Mouse (Mus musculus) liver, embryonic 16.5 days (tissue): ENCODE data around the gene Clstn1. TPM values are rescaled to one million over a fixed set of nuclear protein-coding genes. Genes with fewer than 3 reads are reported as not detected.

ENCODE experiments used
- ATAC-seq: fragments of 200-750 bp; cut with Nextera tagmentation; 2 replicates; pipeline ENCODE4 v1.8.0; 2017; ENCODE audit warnings: low read depth, mild to moderate bottlenecking, moderate number of reproducible peaks, moderate library complexity
- H3K27ac ChIP-seq: fragments of 300-500 bp; sonication (generic); 2 replicates; pipeline ENCODE4 v1.5.1; 2014; ENCODE audit warnings: mild to moderate bottlenecking, low read length
- H3K27me3 ChIP-seq: fragments of 300-500 bp; sonication (generic); 2 replicates; pipeline ENCODE4 v1.6.1; 2014; ENCODE audit warnings: low read depth, low read length, mixed read lengths; ENCODE audit not compliant: control insufficient read depth, insufficient read depth
- H3K36me3 ChIP-seq: fragments of 300-500 bp; sonication (generic); 2 replicates; pipeline ENCODE4 v1.6.1; 2014; ENCODE audit warnings: mild to moderate bottlenecking; ENCODE audit not compliant: control insufficient read depth, insufficient read depth
- H3K4me1 ChIP-seq: fragments of 300-500 bp; sonication (generic); 2 replicates; pipeline ENCODE4 v1.6.1; 2014; ENCODE audit warnings: low read depth, low read length, mixed read lengths; ENCODE audit not compliant: control insufficient read depth
- H3K4me2 ChIP-seq: fragments of 300-500 bp; sonication (generic); 2 replicates; pipeline ENCODE4 v1.6.1; 2014; ENCODE audit warnings: low read depth, low read length, mixed read lengths
- H3K4me3 ChIP-seq: fragments of 300-500 bp; sonication (generic); 2 replicates; pipeline ENCODE4 v1.5.1; 2014; ENCODE audit warnings: low read depth, mild to moderate bottlenecking, low read length
- H3K9ac ChIP-seq: fragments of 300-500 bp; sonication (generic); 2 replicates; pipeline ENCODE4 v1.6.1; 2014; ENCODE audit warnings: low read depth, low read length
- H3K9me3 ChIP-seq: fragments of 300-500 bp; sonication (generic); replicated peaks from 2 replicates; pipeline ENCODE4 v1.6.1; 2016; ENCODE audit warnings: low read length; ENCODE audit not compliant: control insufficient read depth
- WGBS: fragments of 180-500 bp; shearing (Covaris S2); extraction: QIAGEN DNeasy Blood & Tissue Kit; methylation state at CpG from one replicate; pipeline ENCODE4 v1.1.7; 2014; ENCODE audit not compliant: insufficient replicate concordance; 5-methylcytosine and 5-hydroxymethylcytosine counted together
- polyA plus RNA-seq: library from polyadenylated mRNA; unstranded; fragments of >200 nt; fragmentation: Nextera tagmentation; extraction: Ambion mirVana; gene quantifications from 2 replicates; pipeline ENCODE4 v1.2.1, GENCODE M21; 2015

Gene Clstn1
- polyA plus RNA-seq, 1 experiment from 2014 or later: 1.1 TPM

DNA sequence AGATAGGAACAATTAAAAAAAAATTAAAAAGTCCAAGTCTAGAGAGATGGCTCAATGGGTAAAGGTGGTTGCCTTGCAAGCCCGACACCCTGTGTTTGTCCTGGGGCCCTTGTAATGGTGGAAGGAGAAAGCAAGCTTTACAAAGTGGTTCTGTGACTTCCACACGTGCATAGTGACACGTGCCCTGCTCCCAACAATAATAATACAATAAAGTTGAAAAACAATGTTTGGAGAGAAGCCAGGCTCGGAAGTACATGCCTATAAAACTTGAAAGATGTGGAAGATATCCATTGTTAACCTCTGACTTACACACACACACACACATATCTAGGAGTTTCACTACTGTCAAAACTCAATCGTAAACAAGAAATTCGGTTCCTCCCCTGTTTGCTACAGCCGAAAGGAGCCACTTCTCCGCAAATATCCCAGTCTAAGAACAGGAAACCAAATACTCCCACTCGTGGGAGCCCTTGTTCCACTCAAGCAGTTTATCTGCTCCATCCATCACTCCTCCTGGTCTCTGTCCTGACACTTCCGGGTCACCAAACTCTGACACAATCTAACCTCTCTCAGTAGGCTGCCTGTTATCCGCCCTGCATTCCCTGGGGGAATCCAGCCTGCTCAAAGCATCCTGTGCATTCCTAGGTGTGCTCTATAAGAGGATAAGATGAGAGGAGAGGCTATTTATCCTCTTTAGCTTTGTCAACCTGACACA is 92.9 kb downstream of the Clstn1 start:
- Histone ChIP-seq H3K27ac (no peak overlapping the region), H3K4me2 (no peak overlapping the region), H3K27me3 (peaks cover 14% of the 10 kb centered on the region), H3K4me3 (no peak overlapping the region), H3K9me3 (no peaks in the 10 kb centered on the region), H3K9ac (no peak overlapping the region), H3K4me1 (peaks cover 9% of the 10 kb centered on the region), H3K36me3 (no peaks in the 10 kb centered on the region)
- ATAC-seq: no peak
- 64% methylated on average over 11 of the region's 11 CpGs for WGBS

DNA sequence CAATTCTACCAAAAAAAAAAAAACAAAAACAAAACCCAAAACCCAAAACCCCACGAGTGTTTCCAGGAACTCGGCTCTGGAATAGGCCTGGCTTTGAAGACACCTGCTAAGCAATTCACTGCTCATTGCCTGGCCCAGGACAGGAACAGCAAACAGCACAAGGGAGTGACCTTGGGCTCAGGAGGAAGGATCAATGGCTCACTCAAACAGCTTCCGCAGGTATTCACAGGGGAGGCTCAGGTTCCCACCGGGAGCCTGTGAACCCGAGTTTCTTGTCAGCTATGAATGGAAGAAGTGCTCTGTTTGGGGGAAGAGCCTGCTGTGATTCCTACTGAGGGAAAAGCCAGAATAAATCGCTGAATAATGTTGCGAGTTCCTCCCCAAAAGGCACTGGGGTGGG is 97.6 kb downstream of the Clstn1 start:
- Histone ChIP-seq H3K4me3 (no peak overlapping the region), H3K4me2 (no peak overlapping the region), H3K4me1 (no peaks in the 10 kb centered on the region), H3K27me3 (no peaks in the 10 kb centered on the region), H3K9ac (no peak overlapping the region), H3K36me3 (no peaks in the 10 kb centered on the region), H3K9me3 (no peaks in the 10 kb centered on the region), H3K27ac (no peak overlapping the region)
- no peak for ATAC-seq
- 41% methylated on average over 7 of the region's 7 CpGs for WGBS

DNA sequence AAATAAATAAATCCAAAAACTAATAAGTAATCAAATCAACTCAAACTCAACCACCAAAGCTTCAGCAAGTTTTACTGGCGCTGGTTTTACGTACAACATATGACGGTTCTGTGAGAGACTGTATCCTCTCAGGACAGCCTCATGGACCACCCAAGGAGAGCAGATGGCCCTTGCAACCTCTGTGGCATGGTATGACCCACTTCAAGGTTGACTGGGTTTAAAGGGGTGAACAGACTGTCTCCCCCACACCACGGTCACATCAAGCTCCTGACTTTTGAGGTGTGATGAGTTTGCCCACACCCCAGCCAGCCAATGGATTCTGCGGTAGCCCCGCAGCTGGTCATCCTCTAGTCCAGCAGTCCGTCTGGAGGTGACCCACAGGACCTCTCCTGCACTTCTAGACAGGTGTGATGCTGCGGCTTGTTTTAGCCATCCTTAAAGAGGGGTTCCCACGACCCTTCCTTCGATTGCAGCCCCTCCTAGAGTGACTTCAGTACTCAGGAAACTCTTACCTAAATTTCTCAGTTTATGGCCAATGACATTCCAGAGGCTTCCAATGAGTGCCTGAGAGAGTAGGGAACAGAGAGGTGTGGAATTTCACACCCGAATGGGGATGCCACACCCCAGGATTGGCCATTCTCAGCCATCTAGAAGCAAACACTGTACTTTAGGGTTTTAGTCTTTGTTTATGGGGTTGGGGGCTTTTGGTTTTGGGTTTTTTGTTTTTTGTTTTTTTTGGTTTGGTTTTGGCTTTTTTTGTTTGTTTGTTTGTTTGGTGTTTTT is 98.8 kb downstream of the Clstn1 start:
- H3K27me3 ChIP-seq: no peaks in the 10 kb centered on the region
- H3K27ac ChIP-seq: no peak overlapping the region
- no peak overlapping the region for H3K4me2 ChIP-seq
- no peak overlapping the region for H3K9ac ChIP-seq
- ATAC-seq: no peak
- WGBS: 74% methylated on average over 11 of the region's 11 CpGs
- no peaks in the 10 kb centered on the region for H3K9me3 ChIP-seq
- no peaks in the 10 kb centered on the region for H3K4me1 ChIP-seq
- no peak overlapping the region for H3K4me3 ChIP-seq
- H3K36me3 ChIP-seq: no peaks in the 10 kb centered on the region

DNA sequence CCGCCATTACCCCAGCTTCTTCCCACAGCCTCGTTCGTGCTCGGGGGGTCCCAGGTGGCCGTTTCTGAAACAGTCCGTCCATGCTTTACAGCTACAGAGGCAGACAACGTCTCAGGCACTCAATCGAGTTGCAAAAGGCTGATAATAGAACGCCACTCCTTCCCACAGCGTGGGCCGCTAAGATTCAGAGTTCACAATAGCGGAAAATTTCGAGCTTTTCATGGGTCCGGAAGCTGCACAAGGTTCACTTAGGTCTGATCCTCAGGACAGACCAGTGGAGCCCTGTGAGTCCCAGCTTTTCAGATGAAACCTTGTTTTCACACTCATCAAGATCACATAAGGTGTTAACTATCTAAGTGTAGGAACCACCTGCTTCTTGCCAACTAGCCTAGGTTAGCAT is 102.6 kb downstream of the Clstn1 start:
- 77% methylated on average over 14 of the region's 14 CpGs for WGBS
- no peak for ATAC-seq
- no peak overlapping the region for H3K4me2 ChIP-seq
- no peak overlapping the region for H3K9ac ChIP-seq
- peaks cover 13% of the 10 kb centered on the region for H3K4me1 ChIP-seq
- no peaks in the 10 kb centered on the region for H3K36me3 ChIP-seq
- H3K9me3 ChIP-seq: no peaks in the 10 kb centered on the region
- no peaks in the 10 kb centered on the region for H3K27me3 ChIP-seq
- H3K27ac ChIP-seq: no peak overlapping the region
- H3K4me3 ChIP-seq: no peak overlapping the region

DNA sequence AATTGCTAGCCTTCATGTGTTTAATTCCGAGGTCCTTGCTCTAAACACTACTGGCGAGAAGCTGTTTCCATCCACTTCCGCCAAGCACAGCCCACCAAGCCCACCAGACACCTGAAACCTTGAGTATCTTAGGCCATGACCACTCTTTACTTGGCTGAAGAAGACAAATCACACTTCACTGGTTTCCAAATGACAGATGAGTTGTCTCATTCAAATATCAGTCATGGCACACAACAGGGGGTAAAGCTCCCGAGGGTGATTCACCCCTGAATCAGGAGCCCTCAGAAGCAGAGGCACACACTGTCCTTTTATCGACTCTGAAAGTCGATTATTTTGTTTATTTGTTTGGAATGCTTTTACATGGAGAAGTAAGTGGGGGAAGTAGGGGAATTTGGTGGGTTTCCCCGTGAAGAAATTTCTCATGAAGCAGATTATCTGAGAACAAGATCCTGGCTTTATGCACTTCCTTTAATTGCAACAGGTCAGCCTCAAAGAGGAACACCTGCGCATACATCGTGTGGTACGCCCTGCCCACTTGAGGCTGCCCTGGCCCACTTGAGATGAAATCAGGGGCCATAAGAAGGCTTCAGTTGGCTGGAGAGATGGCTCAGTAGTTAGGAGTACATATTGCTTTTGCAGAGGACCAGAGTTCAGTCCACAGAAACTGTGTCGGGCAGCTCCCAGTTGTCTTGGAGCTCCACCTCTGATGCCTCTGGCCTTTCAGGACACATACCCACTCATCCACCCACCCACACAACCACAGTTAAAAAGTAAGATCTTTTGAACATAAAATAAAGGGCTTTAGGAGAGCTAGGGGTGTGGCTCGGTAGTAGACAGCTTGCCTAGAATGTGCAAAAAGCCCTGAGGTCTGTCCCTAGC is 103.8 kb downstream of the Clstn1 start:
- Histone ChIP-seq H3K4me3 (no peak overlapping the region), H3K9me3 (no peaks in the 10 kb centered on the region), H3K4me2 (no peak overlapping the region), H3K36me3 (no peaks in the 10 kb centered on the region), H3K9ac (no peak overlapping the region), H3K27ac (no peak overlapping the region), H3K4me1 (peaks cover 13% of the 10 kb centered on the region), H3K27me3 (no peaks in the 10 kb centered on the region)
- 55% methylated on average over 12 of the region's 12 CpGs for WGBS
- ATAC-seq: no peak

DNA sequence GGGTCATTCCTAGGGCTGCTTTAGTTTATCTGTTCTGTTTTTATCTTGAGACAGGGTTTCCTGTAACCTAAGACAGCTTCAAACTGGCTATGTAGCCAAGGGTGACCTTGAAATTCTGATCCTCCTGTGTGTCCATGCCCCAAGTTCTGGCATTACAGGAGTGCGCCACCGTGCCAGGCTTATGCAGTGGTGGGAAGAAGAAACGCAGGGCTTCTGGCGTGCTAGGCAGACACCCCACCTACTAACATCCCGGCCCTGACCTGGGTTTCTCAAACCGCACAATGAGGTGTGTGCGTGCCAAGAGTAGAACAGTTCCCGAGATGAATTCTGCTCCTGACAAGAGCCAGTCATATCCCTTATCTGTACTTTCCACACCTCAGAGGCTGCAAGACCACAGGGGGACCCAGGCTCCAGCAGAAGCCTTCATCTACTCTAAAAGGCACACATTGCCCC is 104.6 kb downstream of the Clstn1 start:
- Histone ChIP-seq H3K9ac (no peak overlapping the region), H3K4me3 (no peak overlapping the region), H3K27me3 (no peaks in the 10 kb centered on the region), H3K27ac (no peak overlapping the region), H3K4me2 (no peak overlapping the region), H3K36me3 (no peaks in the 10 kb centered on the region), H3K4me1 (peaks cover 13% of the 10 kb centered on the region), H3K9me3 (no peaks in the 10 kb centered on the region)
- peak; percentile 62 for ATAC-seq
- 29% methylated on average over 8 of the region's 8 CpGs for whole genome bisulfite sequencing

DNA sequence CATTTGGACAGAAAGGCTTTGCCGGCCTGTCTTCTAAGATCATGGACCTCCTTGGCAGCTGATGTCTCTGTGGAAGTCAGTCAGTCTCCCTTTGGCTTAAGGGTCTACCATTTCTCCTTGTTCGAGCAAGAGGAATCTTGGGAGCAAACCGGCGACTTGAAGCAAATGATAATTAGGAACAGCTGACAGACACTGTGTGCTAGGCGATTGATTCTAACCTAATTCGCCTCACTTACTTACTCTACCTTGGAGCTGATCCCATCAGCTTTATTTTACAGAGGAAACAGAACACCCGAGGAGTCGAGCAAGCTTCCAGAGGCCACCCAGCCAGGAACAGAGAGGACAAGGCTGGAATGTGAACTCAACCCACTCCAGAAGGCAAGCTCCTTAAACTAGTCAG is 105.1 kb downstream of the Clstn1 start:
- H3K9ac ChIP-seq: no peak overlapping the region
- H3K4me1 ChIP-seq: peaks cover 13% of the 10 kb centered on the region
- H3K36me3 ChIP-seq: no peaks in the 10 kb centered on the region
- H3K9me3 ChIP-seq: no peaks in the 10 kb centered on the region
- 44% methylated on average over 8 of the region's 8 CpGs for WGBS
- H3K4me2 ChIP-seq: no peak overlapping the region
- H3K4me3 ChIP-seq: no peak overlapping the region
- no peaks in the 10 kb centered on the region for H3K27me3 ChIP-seq
- no peak for ATAC-seq
- no peak overlapping the region for H3K27ac ChIP-seq

DNA sequence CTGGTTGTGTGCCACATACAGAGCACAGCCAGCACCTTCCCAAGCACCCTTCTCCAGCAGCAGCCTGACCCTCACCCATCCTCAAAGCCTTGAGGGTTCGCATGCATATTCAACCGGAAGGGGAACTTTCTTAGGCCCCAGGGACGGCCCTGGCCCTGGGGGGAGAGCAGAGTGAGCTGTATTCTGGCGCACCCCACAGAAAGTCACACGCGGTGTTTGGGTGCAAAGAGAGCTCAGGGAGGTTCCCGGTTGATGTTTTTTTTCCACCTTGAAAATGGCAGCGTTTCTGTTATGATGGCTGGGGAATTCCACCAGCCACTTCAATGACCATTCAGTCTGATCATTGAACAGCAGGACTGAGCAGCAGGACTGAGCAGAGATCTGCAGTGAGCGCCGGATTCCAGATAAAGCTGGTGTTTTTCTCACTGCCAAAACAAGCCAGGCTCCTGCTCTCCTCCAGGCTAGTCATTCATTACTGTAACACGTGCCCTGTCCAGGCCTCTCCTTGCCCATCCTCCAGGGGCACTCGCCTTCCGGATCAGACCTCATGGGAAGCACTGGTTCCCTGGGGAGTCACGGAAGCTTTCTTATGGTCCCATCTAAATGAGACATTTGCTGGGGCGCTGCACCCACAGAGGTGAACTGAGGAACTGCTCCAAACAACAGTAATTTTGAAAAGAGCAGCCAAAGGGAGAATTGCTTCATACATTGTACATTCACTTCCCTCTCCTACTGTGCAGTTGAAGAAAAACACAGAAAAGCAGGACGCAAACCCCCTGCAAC is 110.1 kb downstream of the Clstn1 start:
- Histone ChIP-seq H3K27ac (peak overlapping the region; percentile 53), H3K4me2 (peak overlapping the region; percentile 83), H3K9ac (peak overlapping the region; percentile 28; the same call in 1 of the 2 replicates), H3K9me3 (no peaks in the 10 kb centered on the region), H3K27me3 (no peaks in the 10 kb centered on the region), H3K4me1 (peaks cover 13% of the 10 kb centered on the region), H3K4me3 (peak overlapping the region; percentile 62), H3K36me3 (no peaks in the 10 kb centered on the region)
- WGBS: 11% methylated on average over 16 of the region's 16 CpGs
- no peak for ATAC-seq
